Mouse (Mus musculus) kidney, adult 2 months (tissue): ENCODE results near the gene Cyb5rl. TPM values are rescaled to one million over a fixed set of nuclear protein-coding genes. Genes with fewer than 3 reads are reported as not detected.

ENCODE experiments used
- DNase-seq: peaks from one replicate; pipeline ENCODE4 v3.0.0; 2021
- H3K27ac ChIP-seq: fragments of 200-500 bp; 2 replicates; pipeline ENCODE4 v1.5.1; 2012; ENCODE audit warnings: low read depth, low read length, control low read depth, inconsistent platforms; ENCODE audit not compliant: insufficient read depth
- H3K27me3 ChIP-seq: fragments of 200-500 bp; replicated peaks from 2 replicates; pipeline ENCODE4 v1.6.1; 2012; ENCODE audit warnings: mild to moderate bottlenecking, moderate library complexity, low read length, inconsistent platforms; ENCODE audit not compliant: control insufficient read depth, insufficient read depth
- H3K36me3 ChIP-seq: fragments of 200-500 bp; 2 replicates; pipeline ENCODE4 v1.6.1; 2012; ENCODE audit warnings: mild to moderate bottlenecking, moderate library complexity, low read length, inconsistent platforms; ENCODE audit not compliant: control insufficient read depth, insufficient read depth
- H3K4me1 ChIP-seq: fragments of 200-500 bp; 2 replicates; pipeline ENCODE4 v1.6.1; 2011; ENCODE audit warnings: low read length; ENCODE audit not compliant: control insufficient read depth, insufficient read depth
- H3K4me3 ChIP-seq: fragments of 200-500 bp; 2 replicates; pipeline ENCODE4 v1.5.1; 2011; ENCODE audit warnings: mild to moderate bottlenecking, low read depth, low read length, control low read depth; ENCODE audit not compliant: insufficient read depth
- CTCF ChIP-seq: fragments of 200-500 bp; conservative IDR thresholded peaks from 2 replicates; pipeline ENCODE4 v1.5.1; 2011; ENCODE audit warnings: low read depth, mild to moderate bottlenecking, control low read depth, low read length, moderate library complexity, mixed read lengths; ENCODE audit not compliant: insufficient read depth, insufficient read length
- POLR2A ChIP-seq: fragments of 200-500 bp; IDR thresholded peaks from one replicate; pipeline ENCODE4 v1.6.1; 2011; ENCODE audit warnings: low read depth, low read length, control low read depth
- WGBS: fragments of 180-500 bp; shearing (Covaris S2); methylation state at CpG from one replicate; pipeline ENCODE4 v1.1.7; 2018; 5-methylcytosine and 5-hydroxymethylcytosine counted together
- polyA plus RNA-seq: library from polyadenylated mRNA; depleted of rRNA; stranded (reverse); fragments of >200 nt; gene quantifications from 2 replicates; pipeline ENCODE4 v1.2.3, GENCODE M21; 2012

Gene Cyb5rl
- polyA plus RNA-seq, 1 experiment = 19.0 TPM

- H3K27ac ChIP-seq = no peak overlapping the region
- no peak overlapping the region for H3K4me3 ChIP-seq
- H3K36me3 ChIP-seq = no peaks in the 10 kb centered on the region
- no peaks in the 10 kb centered on the region for H3K27me3 ChIP-seq
- no peak for TF ChIP-seq CTCF
- no peak for TF ChIP-seq POLR2A
- peak; percentile 39 for DNase-seq
- no peaks in the 10 kb centered on the region; the same call in 1 of the 2 replicates for H3K4me1 ChIP-seq
These were observed 12.9 kb downstream of the Cyb5rl start for GRCm38 (mm10) chr4:107079716-107080115.

GRCm38 (mm10) chr4:107082185-107082584 lies 15.4 kb downstream of the Cyb5rl start:
- DNase-seq = no peak
- 88% methylated on average over 3 of the region's 3 CpGs for WGBS
- Histone ChIP-seq H3K27ac (peak overlapping the region; percentile 19; the same call in 1 of the 2 replicates), H3K27me3 (no peaks in the 10 kb centered on the region), H3K4me3 (no peak overlapping the region), H3K36me3 (no peaks in the 10 kb centered on the region), H3K4me1 (no peaks in the 10 kb centered on the region; the same call in 1 of the 2 replicates)
- TF ChIP-seq POLR2A = no peak
- TF ChIP-seq CTCF = no peak

GRCm38 (mm10) chr4:107083126-107083525 lies 16.3 kb downstream of the Cyb5rl start:
- no peak for DNase-seq
- H3K27me3 ChIP-seq = no peaks in the 10 kb centered on the region
- H3K4me3 ChIP-seq = no peak overlapping the region
- 83% methylated on average over 4 of the region's 4 CpGs for WGBS
- H3K36me3 ChIP-seq = no peaks in the 10 kb centered on the region
- TF ChIP-seq CTCF (no peak), POLR2A (no peak)
- no peaks in the 10 kb centered on the region; the same call in 1 of the 2 replicates for H3K4me1 ChIP-seq
- H3K27ac ChIP-seq = peak overlapping the region; percentile 21

GRCm38 (mm10) chr4:107084343-107084742 lies 17.6 kb downstream of the Cyb5rl start:
- peak; percentile 29 for DNase-seq
- WGBS = 31% methylated on average over 1 of the region's 1 CpGs
- peak overlapping the region; percentile 46 for H3K27ac ChIP-seq
- H3K36me3 ChIP-seq = no peaks in the 10 kb centered on the region
- no peak overlapping the region for H3K4me3 ChIP-seq
- H3K27me3 ChIP-seq = no peaks in the 10 kb centered on the region
- TF ChIP-seq CTCF (no peak), POLR2A (no peak)
- no peaks in the 10 kb centered on the region; the same call in 1 of the 2 replicates for H3K4me1 ChIP-seq

- no peaks in the 10 kb centered on the region; the same call in 1 of the 2 replicates for H3K4me1 ChIP-seq
- no peak overlapping the region for H3K4me3 ChIP-seq
- DNase-seq = peak; percentile 88
- H3K36me3 ChIP-seq = no peaks in the 10 kb centered on the region
- 45% methylated on average over 6 of the region's 6 CpGs for WGBS
- peak overlapping the region; percentile 46 for H3K27ac ChIP-seq
- H3K27me3 ChIP-seq = no peaks in the 10 kb centered on the region
- TF ChIP-seq POLR2A (no peak), CTCF (no peak)
These were observed 18.1 kb downstream of the Cyb5rl start for GRCm38 (mm10) chr4:107084858-107085257.

GRCm38 (mm10) chr4:107091696-107092095 lies 24.9 kb downstream of the Cyb5rl start:
- Histone ChIP-seq H3K4me3 (no peak overlapping the region), H3K27me3 (no peaks in the 10 kb centered on the region), H3K36me3 (no peaks in the 10 kb centered on the region), H3K27ac (no peak overlapping the region), H3K4me1 (no peaks in the 10 kb centered on the region)
- no peak for DNase-seq
- WGBS = 84% methylated on average over 14 of the region's 14 CpGs
- TF ChIP-seq POLR2A = no peak
- no peak for TF ChIP-seq CTCF

- no peak overlapping the region for H3K4me3 ChIP-seq
- TF ChIP-seq POLR2A (no peak), CTCF (no peak)
- H3K27ac ChIP-seq = no peak overlapping the region
- no peaks in the 10 kb centered on the region for H3K36me3 ChIP-seq
- H3K27me3 ChIP-seq = no peaks in the 10 kb centered on the region
- DNase-seq = peak; percentile 29
- WGBS = 77% methylated on average over 16 of the region's 16 CpGs
- H3K4me1 ChIP-seq = no peaks in the 10 kb centered on the region
These were observed 27.8 kb downstream of the Cyb5rl start for GRCm38 (mm10) chr4:107094484-107095187.

GRCm38 (mm10) chr4:107096043-107096442 lies 29.3 kb downstream of the Cyb5rl start:
- Histone ChIP-seq H3K27me3 (no peaks in the 10 kb centered on the region), H3K27ac (no peak overlapping the region), H3K4me3 (no peak overlapping the region), H3K36me3 (no peaks in the 10 kb centered on the region), H3K4me1 (no peaks in the 10 kb centered on the region)
- TF ChIP-seq CTCF (no peak), POLR2A (no peak)
- WGBS = 80% methylated on average over 6 of the region's 6 CpGs
- no peak for DNase-seq
